Mouse (Mus musculus): ENCODE data around the gene Hist2h3b.
"Not testable (repeated sequence)": the region's sequence is repeated elsewhere in the genome, so short reads cannot be mapped to it uniquely, and the experiment has no call there.

Gene Hist2h3b

GRCm38 (mm10) chr3:96238954-96239793 lies 29.3 kb upstream of the Hist2h3b start, which contains the start of gene Hist2h3c2:
Gene Hist2h3c2, minus strand, starts transcription at chr3:96239127.
- not testable (repeated sequence) for DNase-seq (ENCODE audit: low spot score)

- peak; percentile 96 for DNase-seq (ENCODE audit: low spot score)
Measured at GRCm38 (mm10) chr3:96239949-96240798, 28.3 kb upstream of the Hist2h3b start, which contains the start of gene Hist2h2aa2. Gene Hist2h2aa2, minus strand, starts transcription at chr3:96240276.

GRCm38 (mm10) chr3:96240799-96241197 lies 27.7 kb upstream of the Hist2h3b start:
- DNase-seq (ENCODE audit: low spot score), result no peak

- DNase-seq (ENCODE audit: low spot score), result no peak
Measured at GRCm38 (mm10) chr3:96243921-96244572, 24.4 kb upstream of the Hist2h3b start.

GRCm38 (mm10) chr3:96245003-96245886 lies 23.2 kb upstream of the Hist2h3b start, which contains the start of gene Hist2h2aa1:
Gene Hist2h2aa1, plus strand, starts transcription at chr3:96245497.
- DNase-seq (ENCODE audit: low spot score), result peak; percentile 79

GRCm38 (mm10) chr3:96246018-96246417 lies 22.4 kb upstream of the Hist2h3b start:
- not testable (repeated sequence) for DNase-seq (ENCODE audit: low spot score)

GRCm38 (mm10) chr3:96246427-96246856 lies 22.0 kb upstream of the Hist2h3b start, which contains the start of gene Hist2h3c1:
Gene Hist2h3c1, plus strand, starts transcription at chr3:96246685.
- DNase-seq (ENCODE audit: low spot score), result not testable (repeated sequence)

- no peak for DNase-seq (ENCODE audit: low spot score)
Measured at GRCm38 (mm10) chr3:96247356-96248140, 20.9 kb upstream of the Hist2h3b start.

GRCm38 (mm10) chr3:96248141-96249033 lies 20.1 kb upstream of the Hist2h3b start:
- no peak for DNase-seq (ENCODE audit: low spot score)

- no peak for DNase-seq (ENCODE audit: low spot score)
Measured at GRCm38 (mm10) chr3:96249034-96249345, 19.5 kb upstream of the Hist2h3b start.

- DNase-seq (ENCODE audit: low spot score), result no peak
Measured at GRCm38 (mm10) chr3:96250890-96251289, 17.6 kb upstream of the Hist2h3b start.

GRCm38 (mm10) chr3:96251787-96252186 lies 16.7 kb upstream of the Hist2h3b start:
- no peak for DNase-seq (ENCODE audit: low spot score)

GRCm38 (mm10) chr3:96254683-96255355 lies 13.6 kb upstream of the Hist2h3b start:
- DNase-seq (ENCODE audit: low spot score), result no peak

GRCm38 (mm10) chr3:96255926-96256593 lies 12.4 kb upstream of the Hist2h3b start:
- DNase-seq (ENCODE audit: low spot score), result no peak

GRCm38 (mm10) chr3:96257190-96257589 lies 11.3 kb upstream of the Hist2h3b start:
- DNase-seq (ENCODE audit: low spot score), result no peak

GRCm38 (mm10) chr3:96260220-96260619 lies 8.2 kb upstream of the Hist2h3b start:
- no peak for DNase-seq (ENCODE audit: low spot score)

GRCm38 (mm10) chr3:96261623-96262022 lies 6.8 kb upstream of the Hist2h3b start:
- no peak for DNase-seq (ENCODE audit: low spot score)

All from ovary, postnatal 10 days (tissue).